Mouse (Mus musculus) fibroblast of lung, adult 2 months (primary cell): ENCODE results near the gene Cd300lb.
"Not testable (repeated sequence)": the region's sequence is repeated elsewhere in the genome, so short reads cannot be mapped to it uniquely, and the experiment has no call there.

Source experiments
- DNase-seq: peaks from one replicate; pipeline ENCODE4 v3.0.0-alpha.2; 2011; ENCODE audit warnings: low read depth

Cd300lb gene

DNA sequence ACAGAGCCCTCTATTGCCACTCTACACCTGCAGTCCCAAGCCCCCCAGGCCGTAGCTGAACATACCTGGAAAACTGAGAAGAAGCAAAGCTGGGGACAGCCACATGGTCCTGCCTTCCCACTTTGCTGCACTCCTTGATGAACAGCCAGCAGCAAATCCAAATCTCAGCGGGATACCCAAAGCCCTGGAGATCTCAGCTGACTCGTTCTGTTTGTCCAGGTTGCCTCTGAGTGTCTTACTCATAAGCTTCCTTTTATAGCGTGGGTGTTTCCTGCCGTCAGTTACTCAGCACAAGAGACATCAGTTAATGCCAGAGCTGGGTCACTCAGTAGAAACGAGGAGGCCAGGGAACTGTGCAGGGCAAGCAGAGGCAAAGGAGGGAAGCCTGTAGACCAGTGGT is at the start of gene Cd300lb:
Gene Cd300lb, minus strand, starts transcription at position 243 of the 400 bp plus-strand sequence.
- DNase-seq = peak; percentile 2

DNA sequence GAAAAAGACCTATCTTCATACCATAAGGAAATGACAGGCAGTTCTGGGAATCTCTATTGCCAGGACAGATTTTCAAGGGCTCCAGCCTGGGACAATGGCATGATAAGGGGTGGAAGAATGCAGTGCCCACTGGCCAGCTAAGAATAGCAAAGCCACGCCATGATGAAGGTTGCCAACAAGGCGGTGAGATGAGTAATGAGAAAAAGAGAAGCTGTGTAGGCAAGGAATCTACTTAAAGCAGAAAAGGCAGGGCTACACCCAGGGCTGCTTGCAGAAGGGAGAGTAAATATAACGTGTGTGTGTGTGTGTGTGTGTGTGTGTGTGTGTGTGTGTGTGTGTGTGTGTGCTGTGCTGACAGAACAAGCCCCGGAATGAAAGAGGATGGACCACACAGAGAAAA is 47.7 kb upstream of the Cd300lb start:
- DNase-seq = no peak

DNA sequence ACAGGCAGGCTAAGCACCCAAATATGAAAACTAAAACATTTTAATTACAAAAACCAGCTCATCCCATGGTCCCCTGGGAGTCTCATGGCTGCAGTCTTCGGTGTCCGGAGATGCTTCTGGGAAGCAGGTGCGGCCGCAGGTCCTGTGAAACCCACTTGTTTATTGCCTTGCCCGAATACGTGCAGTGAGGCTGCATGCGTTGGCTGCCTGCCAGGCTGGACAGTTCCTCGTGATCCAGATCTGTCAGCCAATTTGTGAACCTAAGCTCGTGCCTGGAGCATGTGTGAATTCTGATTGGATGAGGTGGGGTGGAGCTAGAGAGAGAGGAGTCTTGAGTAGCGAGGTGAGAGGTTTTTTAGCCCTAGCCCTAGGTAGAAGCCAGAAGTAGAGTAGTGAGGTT is 38.5 kb upstream of the Cd300lb start:
- DNase-seq = no peak

DNA sequence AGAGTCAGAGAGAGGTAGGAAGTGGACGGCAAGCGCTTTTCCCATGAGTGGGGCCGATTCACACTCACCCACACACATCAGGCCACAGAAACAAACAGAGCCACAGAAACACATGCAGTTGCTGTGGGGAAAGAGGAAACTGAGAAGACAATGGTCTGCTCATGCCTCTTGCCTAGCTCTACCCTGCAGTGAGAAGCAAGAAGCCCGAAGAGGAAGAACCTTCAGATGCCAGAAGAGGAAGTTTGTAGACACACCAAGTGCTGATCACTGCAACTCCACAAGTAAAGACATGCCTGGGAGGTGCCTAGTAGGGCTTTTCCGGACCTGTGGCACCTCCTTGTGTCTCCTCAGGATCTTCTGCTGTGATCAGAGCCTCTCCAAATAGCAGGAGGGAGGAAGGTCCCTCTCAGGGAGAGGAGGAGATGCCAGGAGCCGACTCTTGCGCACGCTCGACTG is 34.6 kb upstream of the Cd300lb start, which contains the start of gene Cd300c:
Gene Cd300c, minus strand, starts transcription at position 406 of the 456 bp plus-strand sequence.
- no peak for DNase-seq

DNA sequence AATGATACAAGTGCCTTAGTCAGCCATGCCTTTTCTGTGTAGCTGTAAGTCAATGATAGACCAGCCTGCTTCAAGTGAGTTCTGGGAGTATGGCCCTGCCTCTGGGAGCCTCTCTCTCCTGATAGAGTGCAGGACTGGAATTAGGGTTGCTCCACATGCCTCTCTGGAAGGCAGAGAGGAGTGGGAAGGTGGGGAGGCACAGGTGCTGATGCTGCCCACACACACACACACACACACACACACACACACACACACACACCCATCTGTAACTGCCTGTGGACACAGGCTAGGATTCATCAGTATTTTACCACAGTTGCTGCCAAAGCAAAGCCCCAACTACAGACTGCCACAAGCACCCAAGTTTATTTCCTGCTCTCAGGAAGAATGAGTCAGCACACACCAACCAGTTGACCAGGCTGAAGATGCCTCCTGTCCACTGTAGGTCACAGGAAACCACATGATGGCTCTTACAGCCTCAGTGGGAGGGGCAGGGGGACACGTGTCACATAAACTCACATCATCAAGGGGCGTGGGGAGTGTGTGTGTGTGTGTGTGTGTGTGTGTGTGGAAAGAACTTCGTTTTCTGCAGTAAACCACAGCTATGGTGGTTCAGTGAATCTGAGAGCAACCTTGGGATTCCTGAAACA is 31.1 kb upstream of the Cd300lb start:
- DNase-seq = peak; percentile 10

GRCm38 (mm10) chr11:114960369-114960768 is 26.2 kb upstream of the Cd300lb start:
- DNase-seq = no peak

- no peak for DNase-seq
Measured at GRCm38 (mm10) chr11:114933591-114933990, 595 bp downstream of the Cd300lb start.

GRCm38 (mm10) chr11:114931041-114931440 is 3.1 kb downstream of the Cd300lb start:
- DNase-seq = no peak

- DNase-seq = peak; percentile 2
Measured at GRCm38 (mm10) chr11:114929581-114929980, 4.6 kb downstream of the Cd300lb start.

- no peak for DNase-seq
Measured at GRCm38 (mm10) chr11:114923961-114924360, 10.2 kb downstream of the Cd300lb start.

DNA sequence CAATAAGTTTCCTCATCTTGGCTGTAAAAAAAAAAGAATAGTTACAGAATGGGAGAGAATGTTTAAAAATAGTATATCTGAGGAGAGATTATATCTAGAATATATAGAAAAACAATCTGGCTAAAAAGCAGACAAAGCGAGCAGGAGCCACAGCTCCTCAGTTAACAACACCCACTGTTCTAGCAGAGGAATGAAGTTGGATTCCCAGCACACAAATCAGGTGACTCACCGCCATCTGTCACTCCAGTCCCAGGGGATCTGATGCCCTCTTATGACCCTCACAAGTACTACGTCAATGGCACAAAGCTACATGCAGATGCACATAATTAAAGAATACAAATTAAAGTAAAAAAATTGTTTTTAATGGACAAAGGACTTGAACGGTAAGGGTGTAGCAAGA is 11.7 kb downstream of the Cd300lb start:
- DNase-seq = no peak

DNA sequence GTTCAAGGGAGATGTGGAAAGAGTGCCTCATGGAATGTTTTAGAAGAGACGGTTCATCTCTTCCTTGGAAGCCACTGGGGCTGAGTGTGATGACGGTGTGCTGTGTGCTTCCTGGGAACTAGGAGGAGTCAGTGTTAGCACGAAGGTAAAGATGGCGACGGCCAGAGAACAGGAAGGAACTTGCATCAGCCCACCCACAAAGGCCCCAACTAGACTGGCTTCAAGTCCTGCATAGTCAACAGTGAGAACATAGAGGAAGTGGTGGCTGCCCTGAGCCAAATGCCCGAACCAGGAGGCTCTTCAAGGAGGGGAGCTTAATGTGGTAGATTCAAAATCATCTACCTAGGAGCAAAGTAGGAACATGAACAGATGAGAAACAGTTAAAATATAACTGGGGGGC is 17.1 kb downstream of the Cd300lb start:
- no peak for DNase-seq

DNA sequence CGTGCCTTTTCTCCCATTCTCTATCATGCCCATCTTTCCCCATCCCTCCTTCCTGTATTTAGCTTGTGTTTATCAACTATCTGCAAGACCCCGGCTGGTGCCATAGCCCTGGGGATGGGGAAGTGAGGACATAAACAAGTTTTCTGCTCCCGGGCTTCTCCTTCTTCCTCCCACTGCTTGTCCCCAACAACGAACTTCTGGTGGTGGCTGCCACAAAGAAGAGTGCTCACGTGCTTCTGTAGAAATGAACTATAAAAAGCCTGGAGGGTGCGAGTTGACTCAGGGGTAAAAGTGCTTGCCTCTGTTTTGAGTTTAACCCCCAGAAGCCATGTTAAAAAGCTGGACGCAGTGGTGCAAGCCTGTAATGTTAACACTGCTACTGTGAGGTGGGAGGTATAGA is 19.2 kb downstream of the Cd300lb start:
- no peak for DNase-seq

DNA sequence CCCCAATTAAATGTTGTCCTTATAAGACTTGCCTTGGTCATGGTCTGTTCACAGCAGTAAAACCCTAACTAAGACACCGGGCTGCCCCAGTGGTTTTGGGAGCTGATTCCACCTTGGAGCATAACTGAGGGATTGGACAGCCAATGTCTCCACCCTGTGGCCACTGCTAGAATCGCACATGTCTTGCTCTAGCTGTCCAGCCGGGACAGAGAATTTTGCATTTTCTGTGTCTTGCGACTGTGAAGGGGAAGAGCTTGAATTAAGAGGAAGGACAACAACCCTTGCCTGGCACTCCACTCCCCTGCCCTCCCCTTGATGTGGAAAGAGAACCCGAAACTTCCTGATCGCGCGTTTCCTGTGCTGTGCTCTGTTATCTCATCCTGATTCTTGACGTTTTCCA is 21.3 kb downstream of the Cd300lb start:
- DNase-seq = peak; percentile 29

DNA sequence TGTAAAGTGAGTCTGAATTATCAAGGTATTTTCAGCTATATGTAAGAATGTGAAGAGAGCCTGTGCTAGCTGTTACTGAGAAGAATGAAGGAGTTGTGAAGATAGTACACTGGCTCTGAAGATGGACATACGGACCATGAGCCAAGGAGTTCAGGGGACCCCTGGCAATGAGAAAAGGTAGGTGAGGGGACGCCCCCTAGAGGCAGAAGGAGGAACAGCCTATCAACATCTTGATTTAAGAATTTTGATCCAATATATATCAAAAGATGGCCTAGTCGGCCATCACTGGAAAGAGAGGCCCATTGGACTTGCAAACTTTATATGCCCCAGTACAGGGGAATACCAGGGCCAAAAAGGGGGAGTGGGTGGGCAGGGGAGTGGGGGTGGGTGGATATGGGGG is 24.6 kb downstream of the Cd300lb start:
- not testable (repeated sequence) for DNase-seq

GRCm38 (mm10) chr11:114908086-114908485 is 26.1 kb downstream of the Cd300lb start:
- DNase-seq = no peak

DNA sequence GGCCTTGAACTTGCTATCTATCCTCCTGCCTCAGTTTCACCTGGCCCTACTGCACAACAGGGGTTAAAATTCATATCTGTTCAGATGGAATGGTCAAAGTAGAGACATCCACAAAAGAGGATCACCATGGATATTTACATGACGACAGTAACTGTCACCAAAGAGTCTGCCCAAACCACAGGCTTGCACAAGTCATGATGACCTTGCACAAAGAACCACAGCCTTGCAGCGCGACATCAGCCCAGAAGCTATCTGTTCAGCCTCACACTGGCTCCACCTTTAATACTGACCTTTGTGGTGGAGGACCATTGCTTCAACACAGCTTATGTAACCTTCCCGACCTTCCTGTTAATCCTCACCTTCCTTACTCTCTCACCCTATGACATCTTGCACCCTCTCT is 26.6 kb downstream of the Cd300lb start:
- no peak for DNase-seq

DNA sequence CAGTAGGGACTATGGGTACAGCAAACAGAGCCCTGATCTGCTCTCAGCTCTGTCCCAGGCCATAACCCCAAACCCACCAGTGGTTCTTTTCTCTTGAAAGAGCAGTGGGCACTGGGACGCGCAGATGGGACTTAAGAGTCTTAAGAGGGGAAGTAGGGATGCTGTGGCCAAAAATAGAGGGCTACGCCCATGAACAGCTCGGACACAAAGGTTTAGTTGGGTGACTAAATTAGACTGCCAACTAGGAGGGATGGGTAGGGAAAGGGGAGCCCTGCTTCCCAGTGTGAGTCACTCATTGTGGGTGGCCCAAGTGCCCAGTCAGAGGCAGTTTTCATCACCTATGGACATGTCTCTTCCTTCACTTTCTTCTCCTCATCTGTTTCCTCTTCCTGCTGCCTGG is 31.0 kb downstream of the Cd300lb start:
- no peak for DNase-seq

GRCm38 (mm10) chr11:114898026-114898425 is 36.2 kb downstream of the Cd300lb start:
- no peak for DNase-seq

- DNase-seq = no peak
Measured at GRCm38 (mm10) chr11:114896085-114896484, 38.1 kb downstream of the Cd300lb start.

GRCm38 (mm10) chr11:114890542-114890941 is 43.6 kb downstream of the Cd300lb start:
- no peak for DNase-seq

GRCm38 (mm10) chr11:114889991-114890518 is 44.1 kb downstream of the Cd300lb start, which contains the start of gene Cd300a:
Gene Cd300a, plus strand, starts transcription at chr11:114890041.
- no peak for DNase-seq

DNA sequence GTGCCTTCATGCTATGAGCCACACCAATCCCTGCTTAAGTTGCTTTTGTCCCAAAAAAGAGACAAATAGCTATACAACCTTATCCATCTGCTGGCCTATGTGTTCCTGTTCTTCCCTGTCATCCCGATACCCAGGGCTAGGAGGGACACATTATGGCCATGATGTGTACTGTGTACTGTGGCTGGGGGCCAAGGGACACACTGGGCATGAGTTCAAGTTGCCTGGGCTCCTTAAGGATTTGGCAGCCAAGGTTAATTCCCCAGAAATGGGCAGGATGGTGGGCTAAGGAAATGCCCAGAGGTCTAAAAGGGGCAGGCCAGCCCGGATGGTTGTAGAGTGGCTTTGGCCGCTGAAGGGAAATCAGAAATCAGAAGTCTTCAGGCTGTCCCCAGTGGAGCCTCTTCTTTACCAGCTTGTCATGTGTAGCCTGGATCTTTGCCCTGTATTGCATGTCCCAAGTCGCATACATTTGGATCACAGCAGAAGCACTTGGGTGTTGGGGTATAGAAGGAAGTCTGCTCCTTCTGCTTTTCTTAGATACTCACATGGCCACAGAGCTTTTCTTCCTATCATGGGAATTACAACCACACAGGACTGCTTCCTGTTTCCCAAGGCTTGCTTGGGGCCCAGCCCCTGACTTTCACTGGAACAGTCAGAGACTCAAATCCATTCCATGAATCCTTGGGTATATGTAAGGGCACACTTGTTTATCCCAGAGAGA is 49.6 kb downstream of the Cd300lb start:
- no peak for DNase-seq
